Mouse (Mus musculus): ENCODE results near the gene Myo1g. TPM values are rescaled to one million over a fixed set of nuclear protein-coding genes. Genes with fewer than 3 reads are reported as not detected.
A peak's percentile ranks its signal among the peaks of the same experiment; 100 is the strongest.

Myo1g gene
- total RNA-seq (2021) = 1 to 10 TPM; 3.1 to 4.8 TPM
- long read RNA-seq, experiment 1, partial matches to known transcripts = 2 of 3 reads
- long read RNA-seq, experiment 1, other reads (novel, unspliced or antisense) = 0 of 3 reads
- long read RNA-seq, experiment 2, partial matches to known transcripts = 1 of 5 reads
- long read RNA-seq, experiment 2, other reads (novel, unspliced or antisense) = 1 of 5 reads

DNA sequence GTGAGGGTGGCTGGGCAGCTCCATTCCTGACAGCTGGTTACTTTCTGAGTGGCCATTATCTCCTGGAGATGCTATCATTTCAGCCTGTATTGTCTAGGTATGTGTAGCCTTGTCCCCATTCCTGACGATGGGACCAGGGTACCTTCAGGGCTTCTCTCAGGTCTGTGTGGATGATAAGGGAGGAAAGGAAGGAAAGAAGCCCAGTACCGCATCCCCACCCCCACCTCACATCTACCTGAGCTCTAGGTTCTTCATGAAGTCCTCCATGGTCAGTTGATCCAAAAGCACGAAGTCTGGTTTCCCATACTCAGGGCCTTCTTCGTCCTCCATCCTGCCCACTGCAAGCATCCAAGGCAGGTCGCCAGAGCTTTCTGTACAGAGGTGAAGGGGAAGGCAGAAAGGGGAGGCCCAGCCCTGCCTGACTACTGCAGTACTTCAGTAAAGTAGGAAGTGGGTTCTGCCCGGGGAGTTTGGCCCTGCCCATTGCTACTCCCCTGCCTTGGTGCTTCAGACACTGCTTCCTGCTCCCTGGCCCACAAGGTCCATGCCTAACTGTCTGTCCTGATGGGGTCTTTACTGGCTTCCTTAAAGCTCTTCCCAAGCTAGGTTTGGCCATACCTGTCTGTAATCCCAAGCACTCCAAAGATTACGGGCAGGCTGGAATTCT, at the start of gene Myo1g:
Gene Myo1g, minus strand, starts transcription at position 459 of the 667 bp plus-strand sequence.
- DNase-seq (ENCODE audit: low spot score in 2 of 2) = no peak

DNA sequence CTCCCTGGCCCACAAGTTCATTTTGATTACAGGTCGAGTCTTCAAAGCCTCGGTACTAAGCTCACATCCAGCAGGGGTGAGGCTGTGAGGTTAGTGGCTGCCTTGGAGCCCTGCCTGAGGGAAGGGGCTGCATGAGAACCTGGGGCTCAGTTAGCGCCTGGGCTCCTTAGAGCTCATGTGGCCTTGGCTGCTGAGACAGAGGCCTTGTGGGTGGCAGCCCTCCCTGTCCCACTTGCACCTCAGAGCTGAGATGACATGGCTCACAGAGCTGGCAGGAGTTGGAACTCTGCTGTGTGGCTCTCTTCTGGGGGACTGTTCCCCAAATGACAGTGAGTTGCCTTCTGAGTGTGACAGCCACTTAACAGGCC, 48.6 kb upstream of the Myo1g start:
- DNase-seq (ENCODE audit: low spot score in 2 of 2) = no peak

DNA sequence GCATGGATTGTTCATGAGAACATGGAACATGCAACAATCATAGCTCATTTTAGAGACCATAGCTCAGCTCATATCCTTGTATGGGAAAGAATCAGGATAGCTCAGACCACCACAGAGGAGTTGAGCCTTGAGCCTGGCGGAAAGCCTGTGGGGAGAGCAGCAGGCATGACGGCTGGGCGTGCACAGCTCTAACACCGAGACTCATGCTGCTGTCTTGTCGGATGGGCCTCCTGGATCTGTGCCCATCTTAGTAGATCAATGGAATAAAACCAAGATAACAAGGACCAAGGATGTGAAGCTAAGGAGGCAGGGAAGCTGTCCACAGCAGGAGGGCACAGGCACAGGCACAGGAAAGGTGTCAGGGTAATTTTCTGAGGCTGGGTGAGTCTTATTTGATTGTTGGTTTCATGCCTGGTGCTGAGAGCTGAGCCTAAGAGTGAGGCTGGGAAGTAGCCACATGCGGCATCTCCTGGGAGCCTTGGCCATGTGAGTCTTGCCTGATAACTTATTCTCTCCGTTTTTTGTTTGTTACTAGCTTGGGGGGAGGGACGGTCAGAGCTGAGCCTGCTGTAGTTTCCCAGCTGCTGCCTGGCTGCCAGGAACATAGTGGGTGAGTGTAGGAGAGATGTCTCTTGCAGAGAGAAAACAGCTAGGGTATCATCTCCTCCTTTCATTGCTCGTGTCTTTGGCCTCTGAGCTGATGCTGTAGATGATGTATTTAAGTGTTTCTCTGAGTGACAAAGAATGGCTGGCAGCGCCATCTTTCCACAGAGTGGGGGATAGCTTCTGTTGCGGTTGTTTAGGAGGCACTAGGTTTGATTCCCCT, 48.0 kb upstream of the Myo1g start:
- DNase-seq (ENCODE audit: low spot score in 2 of 2) = no peak

GRCm38 (mm10) chr11:6567951-6568350, 47.2 kb upstream of the Myo1g start:
- no peak for DNase-seq (ENCODE audit: low spot score in 2 of 2)

- DNase-seq (ENCODE audit: low spot score in 2 of 2) = no peak
Measured at GRCm38 (mm10) chr11:6566496-6566895, 45.7 kb upstream of the Myo1g start.

GRCm38 (mm10) chr11:6563201-6563600, 42.4 kb upstream of the Myo1g start:
- no peak for DNase-seq (ENCODE audit: low spot score in 2 of 2)

DNA sequence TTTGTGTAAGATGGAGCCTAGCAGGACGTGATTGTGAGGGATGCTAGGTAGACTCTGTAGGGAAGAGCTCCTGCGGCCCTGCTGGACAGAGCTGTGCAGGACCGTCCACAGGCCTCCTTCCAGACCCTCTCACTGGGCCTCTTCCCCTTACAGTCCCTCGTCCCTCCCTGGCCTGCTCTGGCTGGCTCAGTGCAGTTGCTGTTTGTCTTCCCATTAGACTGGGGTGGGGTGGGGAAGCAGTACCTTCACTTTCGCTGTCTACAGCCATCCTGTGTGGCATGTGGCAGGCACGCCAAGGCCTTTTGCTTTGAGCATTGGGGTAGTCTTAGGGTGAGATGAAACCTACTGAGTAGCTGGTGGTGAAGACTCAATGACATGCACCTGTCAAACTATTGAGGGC, 41.6 kb upstream of the Myo1g start:
- no peak for DNase-seq (ENCODE audit: low spot score in 2 of 2)

DNA sequence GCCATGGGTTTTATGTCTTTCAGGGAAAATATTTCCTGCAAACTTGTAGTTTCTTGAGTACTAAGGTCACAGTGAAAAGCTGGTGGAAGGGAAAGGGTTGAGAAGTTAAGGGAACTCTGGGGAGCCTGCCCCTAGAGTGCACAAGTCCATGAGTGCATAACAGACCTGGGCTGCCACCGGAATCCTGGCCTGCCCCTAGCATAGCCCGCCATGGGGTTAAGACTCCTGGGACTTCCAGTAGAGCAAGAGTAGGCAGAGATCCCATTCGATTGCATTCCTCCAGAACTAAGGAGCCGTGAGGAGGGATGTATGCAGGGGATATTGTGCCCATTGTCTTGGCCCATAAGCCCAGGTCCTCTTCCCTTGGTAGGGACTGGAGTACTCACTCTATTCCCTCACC, 40.7 kb upstream of the Myo1g start:
- DNase-seq (ENCODE audit: low spot score in 2 of 2) = no peak

DNA sequence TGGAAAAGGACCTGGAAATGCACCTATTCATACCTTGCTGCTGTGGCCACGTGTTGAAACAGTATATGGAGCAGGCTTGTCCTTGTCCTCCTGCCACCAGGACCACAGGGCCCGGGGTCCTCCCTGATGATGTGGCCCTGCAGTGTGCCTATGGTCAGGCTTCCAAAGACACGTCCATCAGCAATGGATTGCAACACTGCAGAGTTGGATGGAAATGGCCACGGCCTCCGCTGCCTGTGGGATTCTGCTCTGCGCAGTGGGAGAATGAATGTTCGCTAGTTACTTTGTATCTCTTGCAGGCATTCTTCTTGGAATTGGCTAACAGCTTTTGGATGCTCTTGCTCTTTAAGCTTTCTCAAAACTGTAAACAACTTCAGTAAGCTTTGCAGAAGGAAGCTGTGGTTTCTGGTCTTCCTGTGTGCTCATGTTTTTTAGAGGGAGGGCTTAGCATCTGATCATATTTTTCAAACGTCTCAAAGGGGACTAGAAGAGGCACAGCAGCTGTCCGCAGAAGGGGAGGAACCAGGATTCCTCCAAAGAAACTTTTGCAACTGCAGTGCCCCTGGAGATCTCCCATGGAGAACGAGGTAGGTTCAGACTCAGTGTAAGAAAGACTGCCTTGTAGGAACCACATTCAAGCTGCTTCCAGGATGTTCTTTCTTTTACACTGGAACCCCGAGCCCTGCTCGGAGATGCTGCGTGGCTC, 40.0 kb upstream of the Myo1g start:
- DNase-seq (ENCODE audit: low spot score in 2 of 2) = no peak

GRCm38 (mm10) chr11:6559996-6560395, 39.2 kb upstream of the Myo1g start:
- no peak for DNase-seq (ENCODE audit: low spot score in 2 of 2)

GRCm38 (mm10) chr11:6558234-6558633, 37.5 kb upstream of the Myo1g start:
- no peak for DNase-seq (ENCODE audit: low spot score in 2 of 2)

DNA sequence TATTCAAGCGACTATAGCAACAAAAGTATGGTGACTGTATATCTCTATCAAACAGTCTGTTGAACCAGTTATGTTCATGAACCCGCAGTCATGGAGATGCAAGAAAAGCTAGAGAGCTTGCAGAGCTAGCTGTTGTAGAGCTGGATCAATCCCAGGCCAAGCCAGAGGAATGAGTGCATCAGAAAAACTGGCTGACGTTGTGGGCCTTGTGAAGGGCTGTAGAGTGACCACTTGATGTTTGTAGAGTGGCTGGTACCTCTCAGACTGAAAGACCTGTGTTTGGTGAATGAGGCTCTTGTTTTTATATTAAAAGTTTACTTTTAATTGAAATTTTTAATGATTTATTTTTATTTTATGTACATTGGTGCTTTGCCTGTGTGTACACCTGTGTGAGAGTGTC, 29.4 kb upstream of the Myo1g start:
- no peak for DNase-seq (ENCODE audit: low spot score in 2 of 2)

GRCm38 (mm10) chr11:6549770-6550169, 29.0 kb upstream of the Myo1g start:
- DNase-seq (ENCODE audit: low spot score in 2 of 2) = no peak

- no peak for DNase-seq (ENCODE audit: low spot score in 2 of 2)
Measured at GRCm38 (mm10) chr11:6547696-6548325, 27.0 kb upstream of the Myo1g start.

DNA sequence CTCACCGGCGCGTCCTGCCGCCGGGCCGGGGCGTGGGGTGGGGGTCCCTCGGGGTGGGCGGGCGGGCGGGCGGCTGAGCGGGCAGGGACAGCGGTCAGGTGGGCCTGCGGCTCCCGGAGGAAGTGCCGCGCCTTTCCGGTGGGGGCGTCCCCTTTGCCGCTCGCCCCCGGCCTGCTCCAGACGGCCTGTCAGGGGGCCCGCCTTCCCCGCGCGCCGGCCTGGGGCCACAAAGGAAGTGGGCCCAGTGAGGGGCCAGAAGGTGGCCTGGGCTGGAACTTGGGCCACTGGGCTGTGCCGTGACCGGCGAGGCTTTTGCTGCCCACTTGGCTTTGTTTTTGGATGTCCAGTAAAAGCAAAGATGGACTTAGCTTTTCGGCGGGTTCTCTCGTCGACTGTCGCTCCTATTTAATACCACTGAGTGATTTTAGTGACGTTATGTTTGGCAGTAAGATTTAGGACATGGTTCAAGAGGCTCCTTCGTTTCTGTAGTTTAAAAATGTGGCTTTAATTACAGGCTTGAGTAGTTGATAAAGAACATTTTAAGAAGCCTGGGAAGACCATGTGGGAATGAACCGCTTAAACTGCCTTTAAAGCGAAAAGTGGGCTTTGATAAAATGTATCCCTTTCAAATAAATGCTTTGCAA, 26.4 kb upstream of the Myo1g start:
- peak; percentile 50 to 56 for DNase-seq (ENCODE audit: low spot score in 2 of 2)

DNA sequence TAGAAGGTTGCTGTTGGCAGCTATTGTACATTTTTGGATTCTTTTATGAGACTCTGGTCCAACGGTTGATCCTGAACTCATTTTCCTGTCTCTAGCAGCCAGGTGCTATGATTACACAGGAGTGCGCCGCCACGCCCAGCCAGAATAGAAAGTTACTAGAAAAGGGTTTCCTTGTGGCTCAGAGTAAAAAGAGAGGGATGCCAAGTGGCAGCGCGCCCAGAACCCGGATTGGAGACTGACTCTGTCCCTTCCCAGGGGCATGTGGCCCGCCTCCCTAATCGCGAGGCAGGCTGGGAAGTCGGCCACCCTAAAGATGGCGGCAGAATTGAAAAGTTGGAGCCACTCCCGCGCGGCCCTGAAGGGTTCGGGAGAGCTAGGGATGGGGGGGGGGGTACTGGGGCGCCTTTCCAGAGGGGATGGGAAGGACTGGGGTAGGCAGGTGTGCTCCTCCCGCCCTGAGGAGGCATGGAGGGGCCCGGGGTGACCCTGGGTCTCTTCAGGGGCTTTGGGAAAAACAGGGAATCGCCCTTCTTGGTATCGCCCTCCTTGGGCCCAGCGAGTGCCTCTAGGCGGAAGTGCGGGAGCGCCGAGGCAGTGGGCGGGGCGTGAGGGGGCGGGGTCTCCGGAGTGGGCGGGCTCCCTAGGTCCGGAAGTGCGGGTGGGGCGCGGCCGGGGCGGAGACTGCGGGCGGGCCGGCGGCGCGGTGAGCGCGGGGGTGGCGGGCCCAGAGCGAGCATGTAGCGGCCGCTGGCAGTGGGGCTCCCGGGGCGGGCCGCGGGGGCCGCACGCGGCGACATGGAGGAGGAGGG, 25.6 kb upstream of the Myo1g start, which contains the start of gene Ccm2:
Gene Ccm2, plus strand, starts transcription at position 683 of the 809 bp plus-strand sequence.
- peak; percentile 91 to 93 for DNase-seq (ENCODE audit: low spot score in 2 of 2)

- no peak for DNase-seq (ENCODE audit: low spot score in 2 of 2)
Measured at GRCm38 (mm10) chr11:6545857-6546192, 25.1 kb upstream of the Myo1g start.

DNA sequence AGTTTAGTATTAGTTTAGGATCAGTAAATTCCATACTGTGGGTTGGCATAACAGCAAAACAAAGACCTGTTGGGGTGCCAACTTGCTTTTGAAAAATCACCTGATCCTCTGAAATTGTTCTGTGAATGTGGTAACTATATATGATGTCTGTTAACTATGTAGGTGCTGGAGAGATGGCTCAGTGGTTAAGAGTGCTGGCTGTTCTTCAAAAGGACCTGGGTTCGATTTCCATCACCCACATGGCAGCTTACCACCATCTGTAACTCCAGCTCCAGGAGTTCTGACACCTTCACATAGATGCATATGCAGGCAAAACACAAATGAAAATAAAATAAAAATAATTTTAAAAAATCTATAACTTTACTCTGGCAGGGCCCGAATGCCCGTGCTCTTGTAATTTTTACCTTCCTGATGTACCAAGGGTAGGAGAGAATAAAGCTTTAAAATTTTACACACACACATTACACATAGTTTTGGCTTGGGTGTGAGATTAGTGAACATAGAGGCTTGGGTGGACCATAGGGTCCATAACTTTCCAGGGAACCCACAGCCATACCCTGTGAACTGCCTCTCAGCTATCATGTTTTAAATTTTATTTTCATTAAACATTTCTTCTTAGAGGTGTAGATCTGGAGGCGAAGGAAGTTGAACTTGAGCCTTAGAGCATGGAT, 24.6 kb upstream of the Myo1g start:
- DNase-seq (ENCODE audit: low spot score in 2 of 2) = no peak

- DNase-seq (ENCODE audit: low spot score in 2 of 2) = no peak
Measured at GRCm38 (mm10) chr11:6544683-6545082, 23.9 kb upstream of the Myo1g start.

Data from adrenal gland, postnatal 4 days (tissue).